Mouse (Mus musculus): ENCODE results near the gene Atrip. TPM values are rescaled to one million over a fixed set of nuclear protein-coding genes. Genes with fewer than 3 reads are reported as not detected.

Atrip gene
- polyA plus RNA-seq, 1 experiment = 0.22 TPM

GRCm38 (mm10) chr9:109038086-109038895 is 35.6 kb downstream of the Atrip start, which contains the start of gene Shisa5:
Gene Shisa5, plus strand, starts transcription at chr9:109038565.
- Histone ChIP-seq H3K36me3 (ENCODE audit: control insufficient read depth) (no peaks in the 10 kb centered on the region), H3K4me1 (ENCODE audit: control insufficient read depth) (peaks cover 14% of the 10 kb centered on the region), H3K27me3 (ENCODE audit: control insufficient read depth) (peaks cover 22% of the 10 kb centered on the region), H3K9me3 (ENCODE audit: control insufficient read depth, low read length) (no peaks in the 10 kb centered on the region), H3K4me3 (replicated peaks) (peak within 1 kb of the TSS; percentile 59)
- TF ChIP-seq TAL1 (IDR thresholded peaks at IDR 0.05; ENCODE audit: low read length) = no peak
- TF ChIP-seq GATA1 (IDR thresholded peaks at IDR 0.05; ENCODE audit: low read length) = no peak

GRCm38 (mm10) chr9:109032435-109032834 is 41.5 kb downstream of the Atrip start:
- Histone ChIP-seq H3K9me3 (ENCODE audit: control insufficient read depth, low read length) (no peaks in the 10 kb centered on the region), H3K4me3 (replicated peaks) (no peak overlapping the region), H3K36me3 (ENCODE audit: control insufficient read depth) (no peaks in the 10 kb centered on the region), H3K27me3 (ENCODE audit: control insufficient read depth) (no peaks in the 10 kb centered on the region), H3K4me1 (ENCODE audit: control insufficient read depth) (peaks cover 16% of the 10 kb centered on the region)
- no peak for TF ChIP-seq GATA1 (IDR thresholded peaks at IDR 0.05; ENCODE audit: low read length)
- TF ChIP-seq TAL1 (IDR thresholded peaks at IDR 0.05; ENCODE audit: low read length) = no peak

GRCm38 (mm10) chr9:109031686-109032085 is 42.2 kb downstream of the Atrip start:
- Histone ChIP-seq H3K4me3 (replicated peaks) (no peak overlapping the region), H3K27me3 (ENCODE audit: control insufficient read depth) (no peaks in the 10 kb centered on the region), H3K36me3 (ENCODE audit: control insufficient read depth) (no peaks in the 10 kb centered on the region), H3K4me1 (ENCODE audit: control insufficient read depth) (peaks cover 16% of the 10 kb centered on the region), H3K9me3 (ENCODE audit: control insufficient read depth, low read length) (no peaks in the 10 kb centered on the region)
- no peak for TF ChIP-seq GATA1 (IDR thresholded peaks at IDR 0.05; ENCODE audit: low read length)
- no peak for TF ChIP-seq TAL1 (IDR thresholded peaks at IDR 0.05; ENCODE audit: low read length)

GRCm38 (mm10) chr9:109031001-109031400 is 42.9 kb downstream of the Atrip start:
- peaks cover 16% of the 10 kb centered on the region for H3K4me1 ChIP-seq (ENCODE audit: control insufficient read depth)
- H3K36me3 ChIP-seq (ENCODE audit: control insufficient read depth) = no peaks in the 10 kb centered on the region
- no peaks in the 10 kb centered on the region for H3K27me3 ChIP-seq (ENCODE audit: control insufficient read depth)
- H3K9me3 ChIP-seq (ENCODE audit: control insufficient read depth, low read length) = no peaks in the 10 kb centered on the region
- TF ChIP-seq GATA1 (IDR thresholded peaks at IDR 0.05; ENCODE audit: low read length) (no peak), TAL1 (IDR thresholded peaks at IDR 0.05; ENCODE audit: low read length) (no peak)
- no peak overlapping the region for H3K4me3 ChIP-seq (replicated peaks)

- no peaks in the 10 kb centered on the region for H3K27me3 ChIP-seq (ENCODE audit: control insufficient read depth)
- no peak for TF ChIP-seq TAL1 (IDR thresholded peaks at IDR 0.05; ENCODE audit: low read length)
- no peak for TF ChIP-seq GATA1 (IDR thresholded peaks at IDR 0.05; ENCODE audit: low read length)
Measured at GRCm38 (mm10) chr9:109030312-109030711, 43.6 kb downstream of the Atrip start.

GRCm38 (mm10) chr9:109028919-109029318 is 45.0 kb downstream of the Atrip start:
- Histone ChIP-seq H3K36me3 (ENCODE audit: control insufficient read depth) (no peaks in the 10 kb centered on the region), H3K27me3 (ENCODE audit: control insufficient read depth) (no peaks in the 10 kb centered on the region), H3K4me1 (ENCODE audit: control insufficient read depth) (peaks cover 16% of the 10 kb centered on the region), H3K9me3 (ENCODE audit: control insufficient read depth, low read length) (no peaks in the 10 kb centered on the region), H3K4me3 (replicated peaks) (no peak overlapping the region)
- no peak for TF ChIP-seq TAL1 (IDR thresholded peaks at IDR 0.05; ENCODE audit: low read length)
- no peak for TF ChIP-seq GATA1 (IDR thresholded peaks at IDR 0.05; ENCODE audit: low read length)

More at GRCm38 (mm10) chr9:109030312-109030711, 43.6 kb downstream of the Atrip start:
- Histone ChIP-seq H3K4me1 (ENCODE audit: control insufficient read depth) (peaks cover 16% of the 10 kb centered on the region), H3K36me3 (ENCODE audit: control insufficient read depth) (no peaks in the 10 kb centered on the region), H3K4me3 (replicated peaks) (no peak overlapping the region), H3K9me3 (ENCODE audit: control insufficient read depth, low read length) (no peaks in the 10 kb centered on the region)

GRCm38 (mm10) chr9:109028421-109028820 is 45.5 kb downstream of the Atrip start:
- Histone ChIP-seq H3K4me3 (replicated peaks) (no peak overlapping the region), H3K9me3 (ENCODE audit: control insufficient read depth, low read length) (no peaks in the 10 kb centered on the region), H3K36me3 (ENCODE audit: control insufficient read depth) (no peaks in the 10 kb centered on the region), H3K4me1 (ENCODE audit: control insufficient read depth) (peaks cover 16% of the 10 kb centered on the region), H3K27me3 (ENCODE audit: control insufficient read depth) (no peaks in the 10 kb centered on the region)
- TF ChIP-seq TAL1 (IDR thresholded peaks at IDR 0.05; ENCODE audit: low read length) (no peak), GATA1 (IDR thresholded peaks at IDR 0.05; ENCODE audit: low read length) (no peak)

- Histone ChIP-seq H3K9me3 (ENCODE audit: control insufficient read depth, low read length) (no peaks in the 10 kb centered on the region), H3K4me3 (replicated peaks) (no peak overlapping the region), H3K36me3 (ENCODE audit: control insufficient read depth) (no peaks in the 10 kb centered on the region), H3K27me3 (ENCODE audit: control insufficient read depth) (no peaks in the 10 kb centered on the region), H3K4me1 (ENCODE audit: control insufficient read depth) (peaks cover 12% of the 10 kb centered on the region)
- TF ChIP-seq GATA1 (IDR thresholded peaks at IDR 0.05; ENCODE audit: low read length) (no peak), TAL1 (IDR thresholded peaks at IDR 0.05; ENCODE audit: low read length) (no peak)
Measured at GRCm38 (mm10) chr9:109027521-109027920, 46.4 kb downstream of the Atrip start.

GRCm38 (mm10) chr9:109022866-109023685 is 50.8 kb downstream of the Atrip start:
- Histone ChIP-seq H3K4me3 (replicated peaks) (no peak overlapping the region), H3K36me3 (ENCODE audit: control insufficient read depth) (no peaks in the 10 kb centered on the region), H3K4me1 (ENCODE audit: control insufficient read depth) (no peaks in the 10 kb centered on the region), H3K9me3 (ENCODE audit: control insufficient read depth, low read length) (no peaks in the 10 kb centered on the region), H3K27me3 (ENCODE audit: control insufficient read depth) (no peaks in the 10 kb centered on the region; the same call in 1 of the 2 replicates)
- TF ChIP-seq TAL1 (IDR thresholded peaks at IDR 0.05; ENCODE audit: low read length) (no peak), GATA1 (IDR thresholded peaks at IDR 0.05; ENCODE audit: low read length) (no peak)

Measured in erythroblast, embryonic 14.5 days (primary cell).